Mouse (Mus musculus) lung, adult 2 months (tissue): ENCODE results near the gene Lfng.

Experiments
- CTCF ChIP-seq: fragments of 200-500 bp; IDR thresholded peaks from 2 replicates; pipeline ENCODE4 v1.5.1; 2011; ENCODE audit warnings: mild to moderate bottlenecking, low read length, control low read depth; ENCODE audit not compliant: insufficient read depth
- POLR2A ChIP-seq: fragments of 200-500 bp; IDR thresholded peaks from 2 replicates; pipeline ENCODE4 v1.6.1; 2011; ENCODE audit warnings: low read depth, mild to moderate bottlenecking, control low read depth, low read length, borderline replicate concordance; ENCODE audit errors: extremely low read depth

GRCm38 (mm10) chr5:140637058-140637410 lies 29.9 kb downstream of the Lfng start:
- TF ChIP-seq POLR2A (no peak), CTCF (no peak)
